Mouse (Mus musculus) liver, postnatal 0 days (tissue): Measurements from ENCODE around the gene Gtf2h5. TPM values are rescaled to one million over a fixed set of nuclear protein-coding genes. Genes with fewer than 3 reads are reported as not detected.

Source experiments
- ATAC-seq: fragments of 200-750 bp; cut with Nextera tagmentation; 2 replicates; pipeline ENCODE4 v1.8.0; 2017; ENCODE audit warnings: mild to moderate bottlenecking, moderate library complexity
- DNase-seq: peaks from one replicate; pipeline ENCODE4 v3.0.0-alpha.2; 2016
- H3K27ac ChIP-seq: fragments of 300-500 bp; sonication (generic); 2 replicates; pipeline ENCODE4 v1.5.1; 2014; ENCODE audit warnings: antibody characterized with exemption, moderate library complexity, mild to moderate bottlenecking, low read depth
- H3K27me3 ChIP-seq: fragments of 300-500 bp; sonication (generic); 2 replicates; pipeline ENCODE4 v1.6.1; 2014; ENCODE audit warnings: low read length, control low read depth, mixed read lengths; ENCODE audit not compliant: insufficient read depth
- H3K36me3 ChIP-seq: fragments of 300-500 bp; sonication (generic); replicated peaks from 2 replicates; pipeline ENCODE4 v1.6.1; 2014; ENCODE audit warnings: mild to moderate bottlenecking, control low read depth, low read length, moderate library complexity, mixed read lengths; ENCODE audit not compliant: insufficient read depth
- H3K4me1 ChIP-seq: fragments of 300-500 bp; sonication (generic); 2 replicates; pipeline ENCODE4 v1.6.1; 2014; ENCODE audit warnings: antibody characterized with exemption, mild to moderate bottlenecking, control low read depth; ENCODE audit not compliant: insufficient read depth
- H3K4me2 ChIP-seq: fragments of 300-500 bp; sonication (generic); 2 replicates; pipeline ENCODE4 v1.6.1; 2014; ENCODE audit warnings: low read depth, mild to moderate bottlenecking, low read length, moderate library complexity, mixed read lengths
- H3K4me3 ChIP-seq: fragments of 300-500 bp; sonication (generic); 2 replicates; pipeline ENCODE4 v1.5.1; 2014; ENCODE audit warnings: low read depth, low read length
- H3K9ac ChIP-seq: fragments of 300-500 bp; sonication (generic); replicated peaks from 2 replicates; pipeline ENCODE4 v1.6.1; 2014; ENCODE audit warnings: mild to moderate bottlenecking, moderate library complexity
- H3K9me3 ChIP-seq: fragments of 300-500 bp; sonication (generic); 2 replicates; pipeline ENCODE4 v1.6.1; 2016; ENCODE audit warnings: mild to moderate bottlenecking, control low read depth, low read length, mixed read lengths
- CTCF ChIP-seq: sonication (generic); IDR thresholded peaks from 2 replicates; pipeline ENCODE4 v1.5.1; 2016; ENCODE audit warnings: antibody characterized with exemption, low read depth
- EP300 ChIP-seq: IDR thresholded peaks from 2 replicates; pipeline ENCODE4 v1.6.1; 2016; ENCODE audit warnings: antibody characterized with exemption, low read depth, mild to moderate bottlenecking
- WGBS: fragments of 180-500 bp; shearing (Covaris S2); extraction: QIAGEN DNeasy Blood & Tissue Kit; methylation state at CpG from one replicate; pipeline ENCODE4 v1.1.7; 2014; ENCODE audit not compliant: insufficient replicate concordance; 5-methylcytosine and 5-hydroxymethylcytosine counted together
- microRNA-seq: library from miRNA; unstranded; fragments of <30 nt; microRNA quantifications from one replicate; pipeline ENCODE4, GENCODE M21; 2016
- polyA plus RNA-seq: library from polyadenylated mRNA; unstranded; fragments of >200 nt; fragmentation: Nextera tagmentation; extraction: Ambion mirVana; gene quantifications from 2 replicates; pipeline ENCODE4 v1.2.1, GENCODE M21; 2015

Gtf2h5 gene
- polyA plus RNA-seq, 1 experiment from 2014 or later, result 70.4 TPM

- 83% methylated on average over 3 of the region's 3 CpGs for WGBS
- Histone ChIP-seq H3K27me3 (no peaks in the 10 kb centered on the region), H3K4me2 (no peak overlapping the region), H3K9ac (no peak overlapping the region), H3K4me1 (no peaks in the 10 kb centered on the region), H3K4me3 (no peak overlapping the region), H3K9me3 (no peaks in the 10 kb centered on the region), H3K27ac (no peak overlapping the region), H3K36me3 (no peaks in the 10 kb centered on the region)
- DNase-seq (no peak), ATAC-seq (no peak)
- TF ChIP-seq CTCF (no peak), EP300 (no peak)
These were observed 51.5 kb downstream of the Gtf2h5 start for GRCm38 (mm10) chr17:6131083-6131482.

Small RNA genes lying within 50 kb of the gene (microRNA-seq; reads per million reads assigned to microRNA genes)
- gene Gm22774, result not detected

Other genes with a start within 250 kb of the Gtf2h5 start
- 13.1 and 13.5 TPM in 2 replicates for gene Snx9, start 238.5 kb upstream of the Gtf2h5 start, polyA plus RNA-seq
- gene Synj2, start 138.5 kb upstream of the Gtf2h5 start, polyA plus RNA-seq, result 0.62 TPM in 2 replicates
- 0.43 and 0.73 TPM in 2 replicates for gene Serac1, start within 50 bp of the Gtf2h5 start, polyA plus RNA-seq
- 14.2 and 17.8 TPM in 2 replicates for gene Tulp4, start 26.7 kb downstream of the Gtf2h5 start, polyA plus RNA-seq
- 2.6 and 2.9 TPM in 2 replicates for gene Tmem181a, start 177.1 kb downstream of the Gtf2h5 start, polyA plus RNA-seq
- 2.9 and 3.0 TPM in 2 replicates for gene Dynlt1a, start 237.7 kb downstream of the Gtf2h5 start, polyA plus RNA-seq